In the genomic region with DNA sequence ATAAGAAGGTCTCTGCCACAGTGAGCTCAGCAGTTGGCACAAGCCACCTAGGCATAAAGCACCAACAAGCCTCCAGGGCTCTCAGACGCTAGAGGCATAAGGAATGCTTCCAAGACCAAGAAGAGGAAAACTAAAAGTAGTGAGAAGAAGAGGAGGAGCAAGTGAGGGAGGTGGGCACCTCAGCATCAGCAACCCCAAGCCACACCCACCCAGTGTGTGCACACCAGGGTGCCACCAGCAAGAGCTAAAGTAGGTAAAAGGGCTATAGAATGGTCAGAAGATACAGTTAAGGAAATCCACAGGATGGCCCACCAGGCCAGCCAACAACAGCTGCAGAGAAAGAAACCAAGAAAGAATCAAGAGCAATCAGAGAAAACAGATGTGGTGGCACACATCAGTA, we compare ENCODE assay signal across 18 mouse cellular contexts. TPM values are rescaled to one million over a fixed set of nuclear protein-coding genes. Genes with fewer than 3 reads are reported as not detected.
DNase-seq lines count a peak whose midpoint lies in the region; ATAC-seq and TF ChIP-seq lines count a peak whose summit lies in the region.
"Had no signal": no experiment of that assay in that cellular context is flagged by ENCODE, and none has a peak within 500 bp of the region (broad histone marks: within the 10 kb centered on the region; RNA-seq: fewer than 3 reads in every experiment).

No protein-coding gene starts in this region.

- no peaks in the 10 kb centered on the region for H3K4me1 ChIP-seq in testis, adult 2 months (ENCODE audit: control insufficient read depth, insufficient read depth, low read length)
- peaks cover 84% of the 10 kb centered on the region for H3K4me1 ChIP-seq in liver, embryonic 13.5 days (replicated peaks)
- H3K4me1 ChIP-seq in liver, postnatal 0 days (ENCODE audit: insufficient read depth) = peaks cover 10% of the 10 kb centered on the region; the same call in 1 of the 2 replicates
- H3K4me1 ChIP-seq in stomach, postnatal 0 days (replicated peaks; ENCODE audit: control insufficient read depth, insufficient read depth) = no peaks in the 10 kb centered on the region
- H3K4me1 ChIP-seq: embryonic facial prominence, embryonic 13.5 days; forebrain, embryonic 15.5 days; hindbrain, embryonic 12.5 days had no signal

- 71% methylated on average over 1 of the region's 1 CpGs for WGBS in liver, embryonic 13.5 days (ENCODE audit: insufficient replicate concordance)
- 83% methylated on average over 1 of the region's 1 CpGs for WGBS in liver, postnatal 0 days (ENCODE audit: insufficient replicate concordance)
- 48% methylated on average over 1 of the region's 1 CpGs for WGBS in stomach, postnatal 0 days

- no peaks in the 10 kb centered on the region for H3K27me3 ChIP-seq in testis, adult 2 months (ENCODE audit: control insufficient read depth, insufficient read depth, low read length)
- no peaks in the 10 kb centered on the region for H3K27me3 ChIP-seq in liver, embryonic 13.5 days
- H3K27me3 ChIP-seq in liver, postnatal 0 days (ENCODE audit: insufficient read depth, low read length) = no peaks in the 10 kb centered on the region
- H3K27me3 ChIP-seq in stomach, postnatal 0 days (ENCODE audit: control insufficient read depth, insufficient read depth, low read length) = no peaks in the 10 kb centered on the region
- H3K27me3 ChIP-seq: embryonic facial prominence, embryonic 13.5 days; forebrain, embryonic 15.5 days; hindbrain, embryonic 12.5 days had no signal

- no peak overlapping the region for H3K27ac ChIP-seq in testis, adult 2 months (ENCODE audit: control insufficient read depth, insufficient read depth, low read depth, low read length)
- H3K27ac ChIP-seq in liver, embryonic 13.5 days = peak overlapping the region; percentile 99
- H3K27ac ChIP-seq in liver, postnatal 0 days (ENCODE audit: low read depth) = no peak overlapping the region
- no peak overlapping the region for H3K27ac ChIP-seq in stomach, postnatal 0 days (replicated peaks)
- H3K27ac ChIP-seq: embryonic facial prominence, embryonic 13.5 days; forebrain, embryonic 15.5 days; hindbrain, embryonic 12.5 days had no signal

- H3K36me3 ChIP-seq in testis, adult 2 months (ENCODE audit: control insufficient read depth, insufficient read depth, low read length) = peaks cover 11% of the 10 kb centered on the region
- peaks cover 100% of the 10 kb centered on the region for H3K36me3 ChIP-seq in liver, embryonic 13.5 days
- H3K36me3 ChIP-seq in liver, postnatal 0 days (replicated peaks; ENCODE audit: insufficient read depth, low read length) = peaks cover 96% of the 10 kb centered on the region
- H3K36me3 ChIP-seq in stomach, postnatal 0 days (ENCODE audit: control insufficient read depth, insufficient read depth, low read length) = peaks cover 34% of the 10 kb centered on the region

- no peak for TF ChIP-seq EP300 in liver, postnatal 0 days (IDR thresholded peaks at IDR 0.05; ENCODE audit: low read depth)
- TF ChIP-seq EP300 in stomach, postnatal 0 days (optimal IDR thresholded peaks at IDR 0.05) = no peak

- intact Hi-C loops in left cerebral cortex, postnatal 25 days (cut with DNase I) = no loop called here

- TF ChIP-seq CTCF in testis, adult 2 months (IDR thresholded peaks at IDR 0.05; ENCODE audit: control insufficient read depth, insufficient read depth, insufficient replicate concordance, low read depth, low read length) = no peak
- no peak for TF ChIP-seq CTCF in liver, postnatal 0 days (IDR thresholded peaks at IDR 0.05; ENCODE audit: low read depth)
- no peak for TF ChIP-seq CTCF in stomach, postnatal 0 days (IDR thresholded peaks at IDR 0.05; ENCODE audit: low read depth)

- H3K4me2 ChIP-seq in liver, embryonic 13.5 days = peak overlapping the region; percentile 88
- H3K4me2 ChIP-seq in liver, postnatal 0 days (ENCODE audit: low read depth, low read length) = peak overlapping the region; percentile 67
- H3K4me2 ChIP-seq in stomach, postnatal 0 days (replicated peaks; ENCODE audit: low read depth) = no peak overlapping the region
- H3K4me2 ChIP-seq: embryonic facial prominence, embryonic 13.5 days; forebrain, embryonic 15.5 days; hindbrain, embryonic 12.5 days had no signal

- H3K4me3 ChIP-seq in testis, adult 2 months (ENCODE audit: control insufficient read depth, low read depth, low read length) = peak overlapping the region; percentile 48
- H3K4me3 ChIP-seq in liver, embryonic 13.5 days (replicated peaks) = peak overlapping the region; percentile 70
- peak overlapping the region; percentile 51 for H3K4me3 ChIP-seq in liver, postnatal 0 days (ENCODE audit: low read depth, low read length)
- no peak overlapping the region for H3K4me3 ChIP-seq in stomach, postnatal 0 days (ENCODE audit: low read depth, low read length)
- H3K4me3 ChIP-seq: embryonic facial prominence, embryonic 13.5 days; forebrain, embryonic 15.5 days; hindbrain, embryonic 12.5 days had no signal

- TF ChIP-seq POLR2A in testis, adult 2 months (IDR thresholded peaks at IDR 0.05; ENCODE audit: control insufficient read depth, low read depth, low read length) = no peak

- no peaks in the 10 kb centered on the region for H3K9me3 ChIP-seq in liver, embryonic 13.5 days (replicated peaks)
- H3K9me3 ChIP-seq in liver, postnatal 0 days (ENCODE audit: low read length) = no peaks in the 10 kb centered on the region
- no peaks in the 10 kb centered on the region for H3K9me3 ChIP-seq in stomach, postnatal 0 days (ENCODE audit: control insufficient read depth, low read length)
- H3K9me3 ChIP-seq: embryonic facial prominence, embryonic 13.5 days; forebrain, embryonic 15.5 days; hindbrain, embryonic 12.5 days had no signal

- H3K9ac ChIP-seq in liver, embryonic 13.5 days = peak overlapping the region; percentile 94
- H3K9ac ChIP-seq in liver, postnatal 0 days (replicated peaks) = peak overlapping the region; percentile 73
- no peak overlapping the region for H3K9ac ChIP-seq in stomach, postnatal 0 days (ENCODE audit: low read length)
- H3K9ac ChIP-seq: embryonic facial prominence, embryonic 13.5 days; forebrain, embryonic 15.5 days; hindbrain, embryonic 12.5 days had no signal

- DNase-seq in testis, postnatal 10 days (ENCODE audit: low spot score) = no peak
- DNase-seq in liver, embryonic 13.5 days = no peak
- no peak for DNase-seq in liver, postnatal 0 days
- DNase-seq in left cerebral cortex, postnatal 25 days (ENCODE audit: low spot score in 2 of 2) = no peak
- no peak for DNase-seq in testis, postnatal 14 days (ENCODE audit: low spot score)
- DNase-seq in stomach, postnatal 0 days (ENCODE audit: low spot score) = no peak
- DNase-seq: adrenal gland, adult 2 months; adrenal gland, postnatal 25 days; cerebellum, adult 2 months; cerebellum, postnatal 14 days; heart, adult 18-20 months; heart, postnatal 4 days had no signal

- ATAC-seq in erythroid progenitor cell, adult 5-6 weeks (replicated peaks; ENCODE audit: low FRiP score, poor library complexity, severe bottlenecking) = 0 out of 2 replicates have a peak, but pooled peaks have one; percentile 26
- ATAC-seq in liver, embryonic 13.5 days (ENCODE audit: low read depth) = no peak
- ATAC-seq in liver, postnatal 0 days = no peak
- ATAC-seq in stomach, postnatal 0 days (ENCODE audit: low FRiP score, low TSS enrichment) = no peak
- ATAC-seq: forebrain, embryonic 15.5 days; hindbrain, embryonic 16.5 days had no signal

RNA-seq across cellular contexts. Expression of gene Ubac1, which starts 10.1 kb away (rescaled TPM):
- polyA plus RNA-seq in testis, adult 2 months (2012; rRNA removed) = 65.1 and 71.2 TPM in 2 replicates
- 1,305 and 1,318 TPM in 2 replicates for total RNA-seq in erythroid progenitor cell, adult 5-6 weeks (2015; ENCODE audit: low replicate concordance)
- 1,008 and 1,122 TPM in 2 replicates for total RNA-seq in erythroid progenitor cell, adult 5-6 weeks (2017; ENCODE audit: low replicate concordance)
- 488 and 502 TPM in 2 replicates for polyA plus RNA-seq in liver, embryonic 13.5 days (2015; fragmentation: Nextera tagmentation; extraction: Ambion mirVana)
- 175 and 183 TPM in 2 replicates for polyA plus RNA-seq in liver, postnatal 0 days (2015; fragmentation: Nextera tagmentation; extraction: Ambion mirVana)
- total RNA-seq in left cerebral cortex, postnatal 25 days (2021) = 10 to 100 TPM; 59.1 to 68.2 TPM
- 47.7 and 49.1 TPM in 2 replicates for polyA plus RNA-seq in stomach, postnatal 0 days (2015; fragmentation: Nextera tagmentation; extraction: Ambion mirVana)

RNA-seq across cellular contexts. Expression of gene Camsap1, which starts 28.3 kb away (rescaled TPM):
- 108 and 125 TPM in 2 replicates for polyA plus RNA-seq in testis, adult 2 months (2012; rRNA removed)
- 18.9 and 31.4 TPM in 2 replicates for total RNA-seq in erythroid progenitor cell, adult 5-6 weeks (2015; ENCODE audit: low replicate concordance)
- total RNA-seq in erythroid progenitor cell, adult 5-6 weeks (2017; ENCODE audit: low replicate concordance) = 67.6 and 93.3 TPM in 2 replicates
- 4.1 and 5.4 TPM in 2 replicates for polyA plus RNA-seq in liver, embryonic 13.5 days (2015; fragmentation: Nextera tagmentation; extraction: Ambion mirVana)
- 3.1 and 3.3 TPM in 2 replicates for polyA plus RNA-seq in liver, postnatal 0 days (2015; fragmentation: Nextera tagmentation; extraction: Ambion mirVana)
- total RNA-seq in left cerebral cortex, postnatal 25 days (2021) = 100 to 1,000 TPM; 148 to 162 TPM
- polyA plus RNA-seq in stomach, postnatal 0 days (2015; fragmentation: Nextera tagmentation; extraction: Ambion mirVana) = 4.2 and 6.5 TPM in 2 replicates

Comparison
In these comparisons a context has a peak if more than half of its experiments do, and no peak if none do; other contexts are left out.
1. RNA of gene Camsap1, which starts 28.3 kb away (polyA plus RNA-seq): 108 to 125 TPM in testis, adult 2 months; 4.2 to 6.5 TPM in stomach, postnatal 0 days, 4.1 to 5.4 TPM in liver, embryonic 13.5 days and 3.1 to 3.3 TPM in liver, postnatal 0 days; every median in the first group is over 10 times any median in the second.